Mouse (Mus musculus): ENCODE results near the gene Atp10a. TPM values are rescaled to one million over a fixed set of nuclear protein-coding genes. Genes with fewer than 3 reads are reported as not detected.

Atp10a gene
- polyA plus RNA-seq, 1 experiment, result not detected

- Histone ChIP-seq H3K4me1 (ENCODE audit: control insufficient read depth) (no peaks in the 10 kb centered on the region), H3K9me3 (ENCODE audit: control insufficient read depth, low read length) (no peaks in the 10 kb centered on the region), H3K36me3 (ENCODE audit: control insufficient read depth) (no peaks in the 10 kb centered on the region), H3K4me3 (replicated peaks) (no peak overlapping the region), H3K27me3 (ENCODE audit: control insufficient read depth) (no peaks in the 10 kb centered on the region)
- TF ChIP-seq GATA1 (IDR thresholded peaks at IDR 0.05; ENCODE audit: low read length) (no peak), TAL1 (IDR thresholded peaks at IDR 0.05; ENCODE audit: low read length) (no peak)
Measured at GRCm38 (mm10) chr7:58647404-58647803, 8.6 kb upstream of the Atp10a start.

- TF ChIP-seq TAL1 (IDR thresholded peaks at IDR 0.05; ENCODE audit: low read length) (no peak), GATA1 (IDR thresholded peaks at IDR 0.05; ENCODE audit: low read length) (no peak)
- no peaks in the 10 kb centered on the region for H3K36me3 ChIP-seq (ENCODE audit: control insufficient read depth)
- H3K4me3 ChIP-seq (replicated peaks), result peak overlapping the region; percentile 52
- peaks cover 19% of the 10 kb centered on the region for H3K27me3 ChIP-seq (ENCODE audit: control insufficient read depth)
- peaks cover 2% of the 10 kb centered on the region; the same call in 1 of the 2 replicates for H3K4me1 ChIP-seq (ENCODE audit: control insufficient read depth)
- H3K9me3 ChIP-seq (ENCODE audit: control insufficient read depth, low read length), result no peaks in the 10 kb centered on the region
Measured at GRCm38 (mm10) chr7:58657913-58658789, 2.2 kb downstream of the Atp10a start.

GRCm38 (mm10) chr7:58658790-58659405, 2.9 kb downstream of the Atp10a start:
- Histone ChIP-seq H3K9me3 (ENCODE audit: control insufficient read depth, low read length) (no peaks in the 10 kb centered on the region), H3K4me1 (ENCODE audit: control insufficient read depth) (peaks cover 2% of the 10 kb centered on the region; the same call in 1 of the 2 replicates), H3K27me3 (ENCODE audit: control insufficient read depth) (peaks cover 19% of the 10 kb centered on the region), H3K4me3 (replicated peaks) (peak overlapping the region; percentile 52), H3K36me3 (ENCODE audit: control insufficient read depth) (no peaks in the 10 kb centered on the region)
- TF ChIP-seq GATA1 (IDR thresholded peaks at IDR 0.05; ENCODE audit: low read length) (no peak), TAL1 (IDR thresholded peaks at IDR 0.05; ENCODE audit: low read length) (no peak)

GRCm38 (mm10) chr7:58660046-58660445, 4.1 kb downstream of the Atp10a start:
- Histone ChIP-seq H3K36me3 (ENCODE audit: control insufficient read depth) (no peaks in the 10 kb centered on the region), H3K4me3 (replicated peaks) (no peak overlapping the region), H3K9me3 (ENCODE audit: control insufficient read depth, low read length) (no peaks in the 10 kb centered on the region), H3K27me3 (ENCODE audit: control insufficient read depth) (peaks cover 19% of the 10 kb centered on the region), H3K4me1 (ENCODE audit: control insufficient read depth) (peaks cover 2% of the 10 kb centered on the region; the same call in 1 of the 2 replicates)
- no peak for TF ChIP-seq TAL1 (IDR thresholded peaks at IDR 0.05; ENCODE audit: low read length)
- TF ChIP-seq GATA1 (IDR thresholded peaks at IDR 0.05; ENCODE audit: low read length), result no peak

GRCm38 (mm10) chr7:58660665-58661064, 4.7 kb downstream of the Atp10a start:
- no peaks in the 10 kb centered on the region for H3K36me3 ChIP-seq (ENCODE audit: control insufficient read depth)
- no peaks in the 10 kb centered on the region for H3K9me3 ChIP-seq (ENCODE audit: control insufficient read depth, low read length)
- H3K4me1 ChIP-seq (ENCODE audit: control insufficient read depth), result peaks cover 2% of the 10 kb centered on the region; the same call in 1 of the 2 replicates
- H3K27me3 ChIP-seq (ENCODE audit: control insufficient read depth), result peaks cover 19% of the 10 kb centered on the region
- H3K4me3 ChIP-seq (replicated peaks), result no peak overlapping the region
- no peak for TF ChIP-seq TAL1 (IDR thresholded peaks at IDR 0.05; ENCODE audit: low read length)
- TF ChIP-seq GATA1 (IDR thresholded peaks at IDR 0.05; ENCODE audit: low read length), result no peak

GRCm38 (mm10) chr7:58661076-58661475, 5.1 kb downstream of the Atp10a start:
- H3K27me3 ChIP-seq (ENCODE audit: control insufficient read depth), result peaks cover 19% of the 10 kb centered on the region
- TF ChIP-seq GATA1 (IDR thresholded peaks at IDR 0.05; ENCODE audit: low read length), result no peak
- no peak for TF ChIP-seq TAL1 (IDR thresholded peaks at IDR 0.05; ENCODE audit: low read length)

GRCm38 (mm10) chr7:58668617-58669016, 12.7 kb downstream of the Atp10a start:
- Histone ChIP-seq H3K4me1 (ENCODE audit: control insufficient read depth) (no peaks in the 10 kb centered on the region), H3K27me3 (ENCODE audit: control insufficient read depth) (no peaks in the 10 kb centered on the region), H3K9me3 (ENCODE audit: control insufficient read depth, low read length) (no peaks in the 10 kb centered on the region), H3K36me3 (ENCODE audit: control insufficient read depth) (no peaks in the 10 kb centered on the region), H3K4me3 (replicated peaks) (no peak overlapping the region)
- no peak for TF ChIP-seq GATA1 (IDR thresholded peaks at IDR 0.05; ENCODE audit: low read length)
- TF ChIP-seq TAL1 (IDR thresholded peaks at IDR 0.05; ENCODE audit: low read length), result no peak

More at GRCm38 (mm10) chr7:58661076-58661475, 5.1 kb downstream of the Atp10a start:
- no peaks in the 10 kb centered on the region for H3K9me3 ChIP-seq (ENCODE audit: control insufficient read depth, low read length)
- H3K4me1 ChIP-seq (ENCODE audit: control insufficient read depth), result peaks cover 2% of the 10 kb centered on the region; the same call in 1 of the 2 replicates
- no peaks in the 10 kb centered on the region for H3K36me3 ChIP-seq (ENCODE audit: control insufficient read depth)
- no peak overlapping the region for H3K4me3 ChIP-seq (replicated peaks)

GRCm38 (mm10) chr7:58676075-58676474, 20.1 kb downstream of the Atp10a start:
- no peaks in the 10 kb centered on the region for H3K9me3 ChIP-seq (ENCODE audit: control insufficient read depth, low read length)
- H3K36me3 ChIP-seq (ENCODE audit: control insufficient read depth), result no peaks in the 10 kb centered on the region
- TF ChIP-seq GATA1 (IDR thresholded peaks at IDR 0.05; ENCODE audit: low read length) (no peak), TAL1 (IDR thresholded peaks at IDR 0.05; ENCODE audit: low read length) (no peak)
- H3K4me1 ChIP-seq (ENCODE audit: control insufficient read depth), result no peaks in the 10 kb centered on the region
- H3K27me3 ChIP-seq (ENCODE audit: control insufficient read depth), result no peaks in the 10 kb centered on the region
- H3K4me3 ChIP-seq (replicated peaks), result no peak overlapping the region

All from erythroblast, embryonic 14.5 days (primary cell).